Mouse (Mus musculus): ENCODE results near the gene Angpt4. TPM values are rescaled to one million over a fixed set of nuclear protein-coding genes. Genes with fewer than 3 reads are reported as not detected.

The Angpt4 gene
- polyA plus RNA-seq, 1 experiment from 2014 or later: 0.27 TPM

GRCm38 (mm10) chr2:151968451-151968850, 57.4 kb downstream of the Angpt4 start:
- 80% methylated on average over 8 of the region's 8 CpGs for WGBS
- Histone ChIP-seq H3K4me3 (peak overlapping the region; percentile 58; the same call in 1 of the 2 replicates), H3K27ac (replicated peaks) (peak overlapping the region; percentile 80; the same call in 1 of the 2 replicates), H3K36me3 (replicated peaks) (peaks cover 34% of the 10 kb centered on the region), H3K4me1 (peaks cover 82% of the 10 kb centered on the region), H3K9me3 (no peaks in the 10 kb centered on the region), H3K27me3 (replicated peaks; ENCODE audit: low read depth, poor library complexity, severe bottlenecking) (peaks cover 38% of the 10 kb centered on the region)
- DNase-seq (ENCODE audit: low spot score): no peak

- peak overlapping the region; percentile 88; the same call in 1 of the 2 replicates for H3K27ac ChIP-seq (replicated peaks)
Measured at GRCm38 (mm10) chr2:151968986-151969385, 58.0 kb downstream of the Angpt4 start.

DNA sequence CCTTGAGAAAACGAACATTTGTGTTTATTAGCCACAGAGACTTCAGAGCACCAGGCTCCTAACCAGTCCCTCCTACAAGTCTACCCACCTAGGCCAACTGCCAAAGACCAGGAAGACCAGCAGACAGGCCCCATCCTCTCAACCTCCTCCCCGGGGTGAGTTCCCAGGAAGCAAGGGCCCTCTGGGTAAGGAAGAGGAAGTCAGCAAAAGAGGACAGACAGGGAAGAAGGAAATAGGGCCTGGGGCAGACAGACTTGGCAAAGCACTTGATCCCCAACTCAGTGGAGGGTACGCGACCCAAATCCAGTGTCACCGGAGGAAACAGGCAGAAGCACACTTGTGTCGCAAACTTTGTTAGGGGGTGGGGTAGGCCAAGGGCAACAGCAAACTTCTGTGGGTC, 58.4 kb downstream of the Angpt4 start:
- peaks cover 34% of the 10 kb centered on the region for H3K36me3 ChIP-seq (replicated peaks)
- no peaks in the 10 kb centered on the region for H3K9me3 ChIP-seq
- H3K27me3 ChIP-seq (replicated peaks; ENCODE audit: low read depth, poor library complexity, severe bottlenecking): peaks cover 42% of the 10 kb centered on the region
- peak overlapping the region; percentile 88; the same call in 1 of the 2 replicates for H3K27ac ChIP-seq (replicated peaks)
- peak overlapping the region; percentile 58 for H3K4me3 ChIP-seq
- DNase-seq (ENCODE audit: low spot score): no peak
- H3K4me1 ChIP-seq: peaks cover 82% of the 10 kb centered on the region
- WGBS: 94% methylated on average over 6 of the region's 6 CpGs

More at GRCm38 (mm10) chr2:151968986-151969385, 58.0 kb downstream of the Angpt4 start:
- no peak for DNase-seq (ENCODE audit: low spot score)
- H3K27me3 ChIP-seq (replicated peaks; ENCODE audit: low read depth, poor library complexity, severe bottlenecking): peaks cover 38% of the 10 kb centered on the region
- H3K9me3 ChIP-seq: no peaks in the 10 kb centered on the region
- H3K4me1 ChIP-seq: peaks cover 82% of the 10 kb centered on the region
- H3K36me3 ChIP-seq (replicated peaks): peaks cover 34% of the 10 kb centered on the region
- WGBS: 89% methylated on average over 7 of the region's 7 CpGs
- H3K4me3 ChIP-seq: peak overlapping the region; percentile 58; the same call in 1 of the 2 replicates

GRCm38 (mm10) chr2:151970191-151971172, 59.5 kb downstream of the Angpt4 start:
- Histone ChIP-seq H3K27ac (replicated peaks) (peak overlapping the region; percentile 88), H3K27me3 (replicated peaks; ENCODE audit: low read depth, poor library complexity, severe bottlenecking) (peaks cover 46% of the 10 kb centered on the region), H3K4me3 (peak overlapping the region; percentile 58), H3K36me3 (replicated peaks) (peaks cover 34% of the 10 kb centered on the region), H3K9me3 (no peaks in the 10 kb centered on the region), H3K4me1 (peaks cover 78% of the 10 kb centered on the region)
- peak; percentile 90 for DNase-seq (ENCODE audit: low spot score)
- WGBS: 49% methylated on average over 53 of the region's 53 CpGs

DNA sequence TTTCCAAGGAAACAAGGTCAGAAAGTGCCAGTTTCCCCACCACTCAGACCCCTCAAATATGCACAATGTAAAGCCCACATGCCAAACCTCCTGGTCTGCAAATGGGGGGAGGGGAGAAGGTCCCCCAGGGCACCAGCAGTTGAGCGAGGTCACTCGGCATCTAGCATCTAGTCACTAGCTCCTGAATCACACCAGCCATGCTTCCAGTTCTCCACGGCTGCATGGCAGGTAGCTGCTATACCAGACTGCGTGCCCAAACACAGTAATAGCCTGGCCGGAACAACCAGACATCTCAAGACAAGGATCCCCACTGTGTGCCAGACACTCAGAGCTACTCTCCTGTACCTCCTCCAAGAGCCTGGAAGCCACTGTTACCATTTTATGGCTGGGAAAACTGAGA, 60.7 kb downstream of the Angpt4 start:
- Histone ChIP-seq H3K27ac (replicated peaks) (no peak overlapping the region), H3K4me3 (no peak overlapping the region), H3K27me3 (replicated peaks; ENCODE audit: low read depth, poor library complexity, severe bottlenecking) (peaks cover 48% of the 10 kb centered on the region), H3K9me3 (no peaks in the 10 kb centered on the region), H3K4me1 (peaks cover 87% of the 10 kb centered on the region), H3K36me3 (replicated peaks) (peaks cover 39% of the 10 kb centered on the region)
- no peak for DNase-seq (ENCODE audit: low spot score)
- WGBS: 80% methylated on average over 5 of the region's 5 CpGs

DNA sequence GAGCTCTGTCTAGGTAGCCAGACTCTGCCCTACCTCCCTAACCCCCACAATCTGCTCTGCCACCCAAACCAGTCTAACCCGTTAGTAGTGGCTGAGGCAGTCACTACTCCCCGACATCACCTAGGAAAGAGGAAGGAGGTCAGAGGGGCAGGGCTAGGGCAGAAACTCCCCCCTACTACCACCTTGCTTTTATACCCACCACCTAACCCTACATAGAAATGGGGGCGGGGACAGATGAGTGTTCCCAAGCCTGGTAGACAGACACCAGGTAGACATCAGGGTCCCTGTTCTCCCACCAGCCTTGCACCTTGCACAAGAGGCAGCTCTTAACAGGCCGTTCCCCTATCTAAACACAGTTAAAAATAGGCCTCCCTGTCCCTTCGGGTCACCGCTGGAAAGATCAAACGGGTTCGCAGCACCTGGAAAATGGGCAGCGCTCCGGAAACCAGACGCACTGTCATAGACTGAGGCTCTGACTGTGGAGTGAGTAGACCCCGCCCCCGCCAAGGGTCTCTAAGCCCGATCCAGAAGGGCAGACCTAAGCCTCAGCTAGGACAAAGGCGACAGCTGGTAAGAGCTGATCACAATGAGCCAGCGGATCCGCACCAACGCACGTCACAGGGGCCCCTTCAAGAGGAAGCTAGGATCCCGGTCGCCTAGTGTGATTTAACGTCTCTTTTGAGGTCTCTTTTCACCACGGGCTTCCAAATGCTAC, 62.0 kb downstream of the Angpt4 start:
- Histone ChIP-seq H3K4me1 (peaks cover 88% of the 10 kb centered on the region), H3K27me3 (replicated peaks; ENCODE audit: low read depth, poor library complexity, severe bottlenecking) (peaks cover 48% of the 10 kb centered on the region), H3K27ac (replicated peaks) (peak overlapping the region; percentile 78), H3K4me3 (peak overlapping the region; percentile 49), H3K36me3 (replicated peaks) (peaks cover 41% of the 10 kb centered on the region), H3K9me3 (no peaks in the 10 kb centered on the region)
- DNase-seq (ENCODE audit: low spot score): peak; percentile 69
- WGBS: 9% methylated on average over 23 of the region's 23 CpGs

DNA sequence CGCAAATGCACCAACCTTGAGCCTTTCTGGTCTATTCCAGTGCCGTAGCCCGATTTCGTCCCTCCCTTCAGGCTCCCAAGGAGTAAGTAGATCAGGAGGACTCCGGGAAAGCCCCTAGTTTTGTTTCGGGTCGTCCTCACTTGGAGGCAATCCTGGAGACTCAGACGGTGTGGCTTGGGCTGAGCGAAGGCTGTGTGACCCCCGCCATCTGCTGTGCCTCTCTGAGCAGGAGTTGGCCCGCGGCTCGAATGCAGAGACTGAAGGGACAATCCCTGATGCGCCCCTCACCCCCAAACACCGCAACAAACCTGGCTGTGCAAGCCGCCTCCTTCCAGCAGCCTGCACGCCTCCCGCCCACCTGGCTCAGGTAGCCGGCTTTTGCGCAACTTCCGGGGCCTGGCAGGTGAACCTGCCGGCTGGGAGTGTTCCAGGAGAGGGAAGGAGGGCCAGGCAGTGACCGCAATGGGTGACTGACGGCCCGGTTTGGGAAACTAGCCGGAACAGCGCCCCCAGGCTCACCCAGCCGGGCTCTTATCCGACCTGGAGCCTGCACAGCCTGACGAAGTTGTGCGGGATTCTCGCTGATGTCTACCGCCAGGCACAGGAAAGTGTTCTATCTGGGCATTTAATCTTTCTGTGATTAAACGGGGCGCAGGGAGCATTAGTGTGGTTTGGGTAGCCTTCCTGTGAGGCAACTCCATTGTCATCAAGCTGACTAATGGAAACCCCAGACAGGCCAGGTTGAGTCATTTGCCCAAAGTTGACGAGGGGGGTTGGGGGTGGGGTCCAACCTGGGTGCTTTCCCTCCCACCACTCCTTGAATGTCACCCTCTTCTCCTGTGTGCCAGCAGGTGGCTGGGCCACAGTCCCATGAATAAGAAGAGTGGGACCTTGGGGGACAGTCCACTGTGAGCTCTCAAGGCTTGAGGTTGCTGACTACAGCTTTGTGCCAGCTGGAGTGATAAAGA, 62.9 kb downstream of the Angpt4 start:
- peak overlapping the region; percentile 78 for H3K27ac ChIP-seq (replicated peaks)
- H3K27me3 ChIP-seq (replicated peaks; ENCODE audit: low read depth, poor library complexity, severe bottlenecking): peaks cover 48% of the 10 kb centered on the region
- peak; percentile 64 for DNase-seq (ENCODE audit: low spot score)
- peak overlapping the region; percentile 49 for H3K4me3 ChIP-seq
- peaks cover 33% of the 10 kb centered on the region for H3K36me3 ChIP-seq (replicated peaks)
- H3K4me1 ChIP-seq: peaks cover 88% of the 10 kb centered on the region
- no peaks in the 10 kb centered on the region for H3K9me3 ChIP-seq
- 5% methylated on average over 36 of the region's 36 CpGs for WGBS

DNA sequence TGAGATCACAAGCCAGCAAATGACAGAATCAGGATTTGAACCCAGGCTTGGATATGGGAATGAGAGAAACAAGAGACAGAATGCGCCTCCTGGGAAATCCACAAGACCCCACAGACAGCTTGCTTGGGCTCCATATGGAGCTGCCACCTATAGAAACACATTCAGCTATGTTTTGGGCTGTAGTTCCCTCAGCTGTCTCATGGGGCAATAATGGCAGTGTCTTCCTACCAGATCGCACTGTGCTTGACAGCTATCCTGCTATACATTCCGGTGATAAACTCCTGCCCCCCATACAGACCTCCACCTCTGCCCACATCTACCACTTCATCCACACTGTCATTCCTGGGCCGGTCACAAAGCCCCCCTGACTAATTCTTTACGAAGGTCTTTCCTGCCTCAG, 64.3 kb downstream of the Angpt4 start:
- no peak for DNase-seq (ENCODE audit: low spot score)

DNA sequence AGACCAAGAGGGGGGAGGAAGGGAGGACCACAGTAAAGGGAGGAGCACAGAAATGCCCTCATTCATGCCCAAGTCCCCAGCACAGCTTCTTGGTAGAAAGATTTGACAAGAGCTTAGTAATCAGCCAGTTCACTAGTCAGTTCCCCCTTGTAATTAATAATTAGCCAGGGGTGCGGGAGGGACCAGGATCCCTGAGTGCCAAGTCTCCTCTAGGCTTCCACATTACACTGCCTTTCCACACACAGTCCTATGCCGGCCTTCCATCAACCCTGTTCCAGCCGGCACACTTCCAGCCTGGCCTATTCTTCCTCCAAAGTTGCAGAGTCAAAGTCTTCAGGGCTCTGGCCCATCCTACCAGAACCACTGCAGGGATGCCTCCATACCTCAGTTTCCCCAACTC, 65.1 kb downstream of the Angpt4 start:
- H3K9me3 ChIP-seq: no peaks in the 10 kb centered on the region
- no peak overlapping the region for H3K27ac ChIP-seq (replicated peaks)
- H3K27me3 ChIP-seq (replicated peaks; ENCODE audit: low read depth, poor library complexity, severe bottlenecking): peaks cover 48% of the 10 kb centered on the region
- no peak for DNase-seq (ENCODE audit: low spot score)
- H3K4me3 ChIP-seq: no peak overlapping the region
- WGBS: 90% methylated on average over 3 of the region's 3 CpGs
- peaks cover 16% of the 10 kb centered on the region; the same call in 1 of the 2 replicates for H3K36me3 ChIP-seq (replicated peaks)
- peaks cover 83% of the 10 kb centered on the region for H3K4me1 ChIP-seq

More for the DNA sequence above, 64.3 kb downstream of the Angpt4 start:
- Histone ChIP-seq H3K27ac (replicated peaks) (no peak overlapping the region), H3K9me3 (no peaks in the 10 kb centered on the region), H3K27me3 (replicated peaks; ENCODE audit: low read depth, poor library complexity, severe bottlenecking) (peaks cover 48% of the 10 kb centered on the region), H3K4me3 (no peak overlapping the region), H3K4me1 (peaks cover 86% of the 10 kb centered on the region), H3K36me3 (replicated peaks) (peaks cover 18% of the 10 kb centered on the region)
- WGBS: 89% methylated on average over 5 of the region's 5 CpGs

- Histone ChIP-seq H3K36me3 (replicated peaks) (peaks cover 13% of the 10 kb centered on the region; the same call in 1 of the 2 replicates), H3K27ac (replicated peaks) (peak overlapping the region; percentile 65), H3K4me1 (peaks cover 65% of the 10 kb centered on the region), H3K9me3 (no peaks in the 10 kb centered on the region), H3K4me3 (peak overlapping the region; percentile 65), H3K27me3 (replicated peaks; ENCODE audit: low read depth, poor library complexity, severe bottlenecking) (peaks cover 30% of the 10 kb centered on the region)
- no peak for DNase-seq (ENCODE audit: low spot score)
- WGBS: 83% methylated on average over 4 of the region's 4 CpGs
Measured at GRCm38 (mm10) chr2:151977689-151978440, 66.9 kb downstream of the Angpt4 start.

DNA sequence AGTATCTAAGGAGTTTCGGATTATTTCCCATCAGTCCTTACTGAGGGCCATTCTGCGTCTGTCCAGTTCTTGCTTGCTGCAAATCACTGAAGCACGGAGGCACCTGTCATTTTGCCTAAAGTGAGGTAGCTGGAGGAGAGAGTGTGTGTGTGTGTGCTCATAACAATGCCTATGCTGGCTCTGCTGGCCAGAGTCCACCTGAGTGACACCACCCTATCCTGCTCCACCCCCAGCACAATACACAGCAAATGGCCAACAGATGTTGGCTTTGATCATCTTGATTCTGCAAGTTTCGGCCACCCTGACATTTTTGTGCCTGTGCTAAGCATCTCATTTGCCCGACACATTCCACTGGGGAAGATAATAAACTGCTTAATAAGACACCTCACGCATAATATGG, 67.5 kb downstream of the Angpt4 start:
- peaks cover 24% of the 10 kb centered on the region for H3K27me3 ChIP-seq (replicated peaks; ENCODE audit: low read depth, poor library complexity, severe bottlenecking)
- no peak for DNase-seq (ENCODE audit: low spot score)
- H3K4me3 ChIP-seq: peak overlapping the region; percentile 65
- no peaks in the 10 kb centered on the region for H3K9me3 ChIP-seq
- WGBS: 70% methylated on average over 6 of the region's 6 CpGs
- H3K36me3 ChIP-seq (replicated peaks): peaks cover 13% of the 10 kb centered on the region; the same call in 1 of the 2 replicates
- peaks cover 59% of the 10 kb centered on the region for H3K4me1 ChIP-seq
- H3K27ac ChIP-seq (replicated peaks): 0 out of 2 replicates have a peak overlapping the region, but pooled peaks have one; percentile 84

Measured in embryonic facial prominence, embryonic 10.5 days (tissue).